Mouse (Mus musculus): ENCODE measurements around the gene Pgm2. TPM values are rescaled to one million over a fixed set of nuclear protein-coding genes. Genes with fewer than 3 reads are reported as not detected.

The Pgm2 gene
- polyA plus RNA-seq, 1 experiment from 2014 or later: 33.2 TPM

GRCm38 (mm10) chr5:64168990-64169540, 76.3 kb downstream of the Pgm2 start:
- Histone ChIP-seq H3K27me3 (replicated peaks) (no peaks in the 10 kb centered on the region), H3K36me3 (0 out of 2 replicates have a peak, but pooled peaks cover 6% of the 10 kb centered on the region), H3K4me2 (no peak overlapping the region), H3K4me1 (no peaks in the 10 kb centered on the region), H3K27ac (no peak overlapping the region), H3K9me3 (no peaks in the 10 kb centered on the region), H3K4me3 (replicated peaks) (no peak overlapping the region), H3K9ac (no peak overlapping the region)
- 88% methylated on average over 10 of the region's 10 CpGs for WGBS
- ATAC-seq (ENCODE audit: insufficient read depth, low FRiP score, low read depth): no peak

- H3K27ac ChIP-seq: no peak overlapping the region
- H3K27me3 ChIP-seq (replicated peaks): no peaks in the 10 kb centered on the region
- no peak overlapping the region for H3K4me2 ChIP-seq
- no peaks in the 10 kb centered on the region for H3K4me1 ChIP-seq
- no peaks in the 10 kb centered on the region for H3K9me3 ChIP-seq
- 76% methylated on average over 3 of the region's 3 CpGs for WGBS
- H3K4me3 ChIP-seq (replicated peaks): no peak overlapping the region
- H3K9ac ChIP-seq: no peak overlapping the region
- ATAC-seq (ENCODE audit: insufficient read depth, low FRiP score, low read depth): no peak
- 0 out of 2 replicates have a peak, but pooled peaks cover 6% of the 10 kb centered on the region for H3K36me3 ChIP-seq
Observed at GRCm38 (mm10) chr5:64172884-64173283, 80.1 kb downstream of the Pgm2 start.

- no peak for ATAC-seq (ENCODE audit: insufficient read depth, low FRiP score, low read depth)
- Histone ChIP-seq H3K4me2 (no peak overlapping the region), H3K27me3 (replicated peaks) (no peaks in the 10 kb centered on the region), H3K36me3 (0 out of 2 replicates have a peak, but pooled peaks cover 6% of the 10 kb centered on the region), H3K27ac (no peak overlapping the region), H3K4me1 (no peaks in the 10 kb centered on the region), H3K9me3 (no peaks in the 10 kb centered on the region), H3K4me3 (replicated peaks) (no peak overlapping the region), H3K9ac (no peak overlapping the region)
- WGBS: 84% methylated on average over 16 of the region's 16 CpGs
Observed at GRCm38 (mm10) chr5:64173302-64173701, 80.6 kb downstream of the Pgm2 start.

GRCm38 (mm10) chr5:64174429-64174935, 81.7 kb downstream of the Pgm2 start:
- Histone ChIP-seq H3K27ac (no peak overlapping the region), H3K4me2 (no peak overlapping the region), H3K4me3 (replicated peaks) (no peak overlapping the region), H3K36me3 (0 out of 2 replicates have a peak, but pooled peaks cover 6% of the 10 kb centered on the region), H3K9ac (no peak overlapping the region), H3K27me3 (replicated peaks) (no peaks in the 10 kb centered on the region), H3K4me1 (no peaks in the 10 kb centered on the region), H3K9me3 (no peaks in the 10 kb centered on the region)
- 65% methylated on average over 5 of the region's 5 CpGs for WGBS
- no peak for ATAC-seq (ENCODE audit: insufficient read depth, low FRiP score, low read depth)

Small RNAs within 50 kb of the gene (microRNA-seq; reads per million reads assigned to microRNA genes)
- gene Gm22395 (not detected), gene Gm23967 (not detected)

Other genes starting within 250 kb of the Pgm2 start
- gene Rell1, start 124.1 kb upstream of the Pgm2 start, polyA plus RNA-seq (2015; fragmentation: Nextera tagmentation; extraction: Ambion mirVana): 23.9 and 25.0 TPM in 2 replicates
- gene Tbc1d1, start 63.4 kb downstream of the Pgm2 start, polyA plus RNA-seq (2015; fragmentation: Nextera tagmentation; extraction: Ambion mirVana): 28.9 and 33.3 TPM in 2 replicates

Data from stomach, embryonic 15.5 days (tissue).